Mouse (Mus musculus): ENCODE data around the gene Grin1.

DNA sequence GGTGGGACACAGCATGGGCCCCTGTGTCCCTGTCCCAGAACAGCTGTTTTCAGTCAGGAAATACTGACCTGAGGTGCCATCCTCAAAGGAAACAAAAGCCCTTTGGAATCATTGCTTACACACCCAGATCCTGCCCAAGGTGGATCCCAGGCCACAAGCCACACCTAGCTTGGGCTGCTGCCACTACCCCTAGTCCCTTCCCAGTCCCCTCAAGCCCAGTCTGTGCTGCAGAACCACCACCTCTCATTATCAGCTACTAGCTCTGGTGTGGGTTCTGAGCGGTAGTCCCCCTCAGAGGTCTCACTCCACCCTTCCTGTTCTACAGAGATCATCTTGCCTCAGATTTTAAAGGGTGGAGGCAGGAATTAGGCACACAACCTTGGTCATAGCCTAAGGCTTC, 32.7 kb downstream of the Grin1 start:
- no peak for TF ChIP-seq CTCF (IDR thresholded peaks at IDR 0.05; ENCODE audit: low read depth)
- no peak for TF ChIP-seq EP300 (IDR thresholded peaks at IDR 0.05; ENCODE audit: low read depth)

All from liver, embryonic 14.5 days (tissue).